Mouse (Mus musculus): ENCODE data around the gene Slc12a8. TPM values are rescaled to one million over a fixed set of nuclear protein-coding genes. Genes with fewer than 3 reads are reported as not detected.

Slc12a8 gene
- polyA plus RNA-seq, 1 experiment from 2014 or later: 0.50 TPM

- H3K4me2 ChIP-seq (replicated peaks): no peak overlapping the region
- no peaks in the 10 kb centered on the region for H3K27me3 ChIP-seq
- H3K4me3 ChIP-seq (replicated peaks): no peak overlapping the region
- H3K9me3 ChIP-seq: no peaks in the 10 kb centered on the region
- WGBS: 77% methylated on average over 3 of the region's 3 CpGs
- ATAC-seq: no peak
- H3K36me3 ChIP-seq: no peaks in the 10 kb centered on the region
- H3K9ac ChIP-seq (replicated peaks): no peak overlapping the region
- no peaks in the 10 kb centered on the region for H3K4me1 ChIP-seq (replicated peaks)
- H3K27ac ChIP-seq: no peak overlapping the region
Measured at GRCm38 (mm10) chr16:33641779-33642178, 124.7 kb downstream of the Slc12a8 start.

- WGBS: 90% methylated on average over 6 of the region's 6 CpGs
- no peak for ATAC-seq
Measured at GRCm38 (mm10) chr16:33653116-33653515, 136.0 kb downstream of the Slc12a8 start.

GRCm38 (mm10) chr16:33655443-33655842, 138.3 kb downstream of the Slc12a8 start:
- H3K9ac ChIP-seq (replicated peaks): no peak overlapping the region
- WGBS: 94% methylated on average over 3 of the region's 3 CpGs

More at GRCm38 (mm10) chr16:33653116-33653515, 136.0 kb downstream of the Slc12a8 start:
- Histone ChIP-seq H3K9me3 (peaks cover 16% of the 10 kb centered on the region; the same call in 1 of the 2 replicates), H3K36me3 (no peaks in the 10 kb centered on the region; the same call in 1 of the 2 replicates), H3K27ac (no peak overlapping the region), H3K4me3 (replicated peaks) (no peak overlapping the region), H3K4me1 (replicated peaks) (no peaks in the 10 kb centered on the region), H3K4me2 (replicated peaks) (no peak overlapping the region), H3K9ac (replicated peaks) (no peak overlapping the region), H3K27me3 (no peaks in the 10 kb centered on the region)

GRCm38 (mm10) chr16:33657191-33657590, 140.1 kb downstream of the Slc12a8 start:
- Histone ChIP-seq H3K4me1 (replicated peaks) (no peaks in the 10 kb centered on the region), H3K4me2 (replicated peaks) (no peak overlapping the region), H3K27ac (no peak overlapping the region), H3K27me3 (no peaks in the 10 kb centered on the region), H3K4me3 (replicated peaks) (no peak overlapping the region), H3K36me3 (no peaks in the 10 kb centered on the region), H3K9ac (replicated peaks) (no peak overlapping the region), H3K9me3 (no peaks in the 10 kb centered on the region)
- 90% methylated on average over 3 of the region's 3 CpGs for WGBS
- ATAC-seq: no peak

More at GRCm38 (mm10) chr16:33655443-33655842, 138.3 kb downstream of the Slc12a8 start:
- H3K4me1 ChIP-seq (replicated peaks): no peaks in the 10 kb centered on the region
- H3K4me2 ChIP-seq (replicated peaks): no peak overlapping the region
- no peaks in the 10 kb centered on the region for H3K27me3 ChIP-seq
- no peaks in the 10 kb centered on the region; the same call in 1 of the 2 replicates for H3K36me3 ChIP-seq
- no peak overlapping the region for H3K4me3 ChIP-seq (replicated peaks)
- H3K9me3 ChIP-seq: 0 out of 2 replicates have a peak, but pooled peaks cover 3% of the 10 kb centered on the region
- no peak for ATAC-seq
- H3K27ac ChIP-seq: no peak overlapping the region

DNA sequence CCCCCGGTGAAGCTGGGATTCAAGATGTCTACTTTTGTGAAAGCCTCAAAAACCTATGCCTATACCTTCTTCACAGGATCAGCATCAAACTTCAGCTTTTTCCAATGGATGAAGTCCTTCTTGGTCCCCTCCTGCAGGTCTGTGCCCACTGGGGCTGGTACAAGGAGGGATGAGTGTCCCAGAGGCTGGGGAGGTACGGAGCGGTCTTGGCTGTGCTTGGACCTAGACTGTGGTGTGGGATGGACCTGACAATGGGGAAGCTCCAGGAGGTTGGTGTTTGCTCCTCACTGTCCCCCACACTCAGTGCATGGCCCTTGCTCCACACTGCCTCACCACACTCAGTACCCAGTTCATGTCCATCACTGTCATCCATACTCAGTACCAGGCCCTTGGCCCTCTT, 141.0 kb downstream of the Slc12a8 start:
- Histone ChIP-seq H3K4me2 (replicated peaks) (no peak overlapping the region), H3K27ac (no peak overlapping the region), H3K36me3 (no peaks in the 10 kb centered on the region), H3K9me3 (no peaks in the 10 kb centered on the region), H3K4me3 (replicated peaks) (no peak overlapping the region), H3K9ac (replicated peaks) (no peak overlapping the region), H3K27me3 (no peaks in the 10 kb centered on the region), H3K4me1 (replicated peaks) (no peaks in the 10 kb centered on the region)
- WGBS: 95% methylated on average over 3 of the region's 3 CpGs
- ATAC-seq: no peak

DNA sequence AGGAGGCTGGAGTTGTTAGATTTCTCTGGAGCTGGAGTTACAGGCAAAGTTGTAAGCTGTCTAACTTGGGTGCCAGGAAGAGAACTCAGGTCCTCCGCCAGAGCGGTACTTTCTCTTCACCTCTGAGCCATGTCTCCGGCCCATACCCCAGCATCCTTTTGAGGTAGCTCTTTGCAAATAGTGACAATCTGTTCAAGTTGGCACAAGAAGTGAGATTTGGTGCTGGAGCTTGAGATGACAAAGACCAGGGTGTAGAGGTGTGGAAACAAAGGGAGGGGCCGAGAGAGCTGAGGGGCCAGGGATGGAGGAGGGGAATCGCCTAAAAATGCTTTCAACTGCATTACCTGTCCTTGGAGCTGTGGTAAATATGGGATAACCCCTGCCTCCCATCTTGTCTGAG, 142.4 kb downstream of the Slc12a8 start:
- 90% methylated on average over 5 of the region's 5 CpGs for WGBS
- Histone ChIP-seq H3K9ac (replicated peaks) (no peak overlapping the region), H3K27ac (no peak overlapping the region), H3K9me3 (no peaks in the 10 kb centered on the region), H3K4me2 (replicated peaks) (no peak overlapping the region), H3K4me1 (replicated peaks) (no peaks in the 10 kb centered on the region), H3K4me3 (replicated peaks) (no peak overlapping the region), H3K27me3 (no peaks in the 10 kb centered on the region), H3K36me3 (no peaks in the 10 kb centered on the region)
- ATAC-seq: no peak

GRCm38 (mm10) chr16:33660125-33660524, 143.0 kb downstream of the Slc12a8 start:
- WGBS: 71% methylated on average over 5 of the region's 5 CpGs
- Histone ChIP-seq H3K27me3 (no peaks in the 10 kb centered on the region), H3K9ac (replicated peaks) (no peak overlapping the region), H3K27ac (no peak overlapping the region), H3K9me3 (no peaks in the 10 kb centered on the region), H3K36me3 (no peaks in the 10 kb centered on the region), H3K4me2 (replicated peaks) (no peak overlapping the region), H3K4me1 (replicated peaks) (no peaks in the 10 kb centered on the region), H3K4me3 (replicated peaks) (no peak overlapping the region)
- ATAC-seq: no peak

- H3K36me3 ChIP-seq: no peaks in the 10 kb centered on the region
- H3K4me3 ChIP-seq (replicated peaks): no peak overlapping the region
- no peak overlapping the region for H3K9ac ChIP-seq (replicated peaks)
- no peak for ATAC-seq
- WGBS: 94% methylated on average over 10 of the region's 10 CpGs
- H3K27ac ChIP-seq: no peak overlapping the region
- no peaks in the 10 kb centered on the region for H3K9me3 ChIP-seq
- H3K27me3 ChIP-seq: no peaks in the 10 kb centered on the region
- no peak overlapping the region for H3K4me2 ChIP-seq (replicated peaks)
- no peaks in the 10 kb centered on the region for H3K4me1 ChIP-seq (replicated peaks)
Measured at GRCm38 (mm10) chr16:33662841-33663240, 145.7 kb downstream of the Slc12a8 start.

DNA sequence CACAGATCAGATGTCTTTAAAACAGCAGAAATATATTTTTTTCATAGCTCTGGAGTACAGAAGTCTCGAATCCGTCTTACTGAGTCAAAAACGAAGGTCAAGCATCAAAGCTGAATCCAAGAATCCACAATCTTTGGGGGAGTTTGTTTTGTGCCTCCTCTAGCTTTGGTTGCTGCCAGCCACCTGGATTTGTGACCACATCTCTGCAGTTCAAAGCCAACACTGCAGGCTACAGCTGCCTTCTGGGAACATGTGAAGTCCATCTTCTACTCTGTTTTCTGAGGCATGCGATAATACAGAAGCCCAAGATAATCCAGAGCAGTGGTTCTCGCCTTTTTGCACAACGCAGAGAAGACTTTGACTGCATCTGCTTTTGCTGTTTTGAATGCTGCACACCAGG, 149.1 kb downstream of the Slc12a8 start:
- Histone ChIP-seq H3K4me3 (replicated peaks) (no peak overlapping the region), H3K9ac (replicated peaks) (no peak overlapping the region), H3K27me3 (no peaks in the 10 kb centered on the region), H3K9me3 (no peaks in the 10 kb centered on the region), H3K4me1 (replicated peaks) (no peaks in the 10 kb centered on the region), H3K27ac (no peak overlapping the region), H3K36me3 (no peaks in the 10 kb centered on the region), H3K4me2 (replicated peaks) (no peak overlapping the region)
- 83% methylated on average over 6 of the region's 6 CpGs for WGBS
- ATAC-seq: no peak

DNA sequence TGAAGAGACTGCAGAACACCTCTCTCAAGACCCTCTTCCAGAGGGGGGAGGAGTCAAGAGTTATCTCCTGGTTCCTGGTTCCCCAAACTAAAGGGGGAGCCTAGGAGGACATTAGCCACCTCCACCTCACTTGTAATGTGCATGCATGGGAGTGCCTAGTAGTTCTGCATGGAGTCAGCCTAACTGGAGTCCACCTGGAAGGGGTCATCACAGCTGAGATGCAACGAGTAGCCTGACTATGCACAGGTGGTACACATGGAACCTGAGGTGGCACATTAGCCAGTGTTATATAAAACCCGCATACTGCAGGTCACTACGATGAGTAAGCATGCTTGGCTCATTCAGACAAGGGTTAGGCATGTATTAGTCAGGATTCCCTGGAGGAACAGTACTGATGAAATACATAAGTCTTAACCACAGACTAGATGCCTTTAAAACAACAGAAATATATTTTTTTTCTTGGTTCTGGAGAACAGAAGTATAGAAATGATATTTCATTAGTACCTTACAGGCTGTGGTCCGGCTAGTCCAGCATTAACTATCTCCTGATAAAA, 149.9 kb downstream of the Slc12a8 start:
- H3K9ac ChIP-seq (replicated peaks): no peak overlapping the region
- H3K9me3 ChIP-seq: no peaks in the 10 kb centered on the region
- H3K4me1 ChIP-seq (replicated peaks): no peaks in the 10 kb centered on the region
- no peaks in the 10 kb centered on the region for H3K27me3 ChIP-seq
- no peak for ATAC-seq
- 94% methylated on average over 4 of the region's 4 CpGs for WGBS
- no peak overlapping the region for H3K4me2 ChIP-seq (replicated peaks)
- no peaks in the 10 kb centered on the region for H3K36me3 ChIP-seq
- no peak overlapping the region for H3K27ac ChIP-seq
- no peak overlapping the region for H3K4me3 ChIP-seq (replicated peaks)

DNA sequence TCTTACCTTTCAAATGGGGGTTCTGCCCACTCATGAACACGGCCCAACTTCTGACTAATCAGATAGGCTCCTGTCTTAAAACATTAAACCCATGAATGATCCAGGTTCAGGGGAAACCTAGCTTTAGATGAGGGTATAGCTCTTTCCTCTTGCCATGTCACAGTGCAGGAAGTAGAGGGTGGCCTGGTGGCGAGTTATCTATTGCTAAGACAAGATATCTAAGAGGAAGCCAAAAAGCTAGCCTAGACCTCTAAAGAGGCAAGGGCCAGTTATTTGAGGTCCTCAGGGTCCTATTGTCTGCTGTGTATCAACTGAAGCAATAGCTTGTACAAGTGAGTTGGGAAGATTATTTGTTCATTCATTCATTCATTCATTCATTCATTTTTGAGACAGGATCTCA, 151.3 kb downstream of the Slc12a8 start:
- Histone ChIP-seq H3K9ac (replicated peaks) (no peak overlapping the region), H3K27me3 (no peaks in the 10 kb centered on the region), H3K36me3 (no peaks in the 10 kb centered on the region), H3K4me3 (replicated peaks) (no peak overlapping the region), H3K27ac (no peak overlapping the region), H3K4me2 (replicated peaks) (no peak overlapping the region), H3K4me1 (replicated peaks) (peaks cover 1% of the 10 kb centered on the region; the same call in 1 of the 2 replicates), H3K9me3 (no peaks in the 10 kb centered on the region)
- WGBS: 92% methylated on average over 2 of the region's 2 CpGs
- ATAC-seq: no peak

DNA sequence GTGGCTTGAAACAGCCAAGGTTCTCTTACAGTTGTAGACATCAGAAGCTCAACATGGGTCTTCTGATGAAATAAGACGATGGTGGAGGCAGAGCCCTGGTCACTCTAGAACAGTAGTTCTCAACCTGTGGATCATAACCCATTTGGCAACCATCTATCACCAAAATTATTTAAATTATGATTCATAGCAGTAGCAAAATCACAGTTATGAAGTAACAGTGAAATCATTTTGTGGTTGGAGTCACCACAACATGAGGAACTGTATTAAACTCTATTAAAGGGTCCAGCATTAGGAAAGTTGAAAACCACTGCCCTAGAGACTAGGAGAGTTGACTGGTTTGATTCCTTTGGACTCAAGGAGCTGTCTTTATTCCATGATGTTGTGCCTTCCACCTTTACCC, 151.9 kb downstream of the Slc12a8 start:
- no peak overlapping the region for H3K9ac ChIP-seq (replicated peaks)
- H3K27ac ChIP-seq: no peak overlapping the region
- ATAC-seq: no peak
- no peaks in the 10 kb centered on the region for H3K27me3 ChIP-seq
- no peaks in the 10 kb centered on the region for H3K9me3 ChIP-seq
- H3K4me2 ChIP-seq (replicated peaks): no peak overlapping the region
- H3K4me3 ChIP-seq (replicated peaks): no peak overlapping the region
- no peaks in the 10 kb centered on the region for H3K36me3 ChIP-seq
- 94% methylated on average over 1 of the region's 1 CpGs for WGBS
- H3K4me1 ChIP-seq (replicated peaks): peaks cover 5% of the 10 kb centered on the region; the same call in 1 of the 2 replicates

GRCm38 (mm10) chr16:33670340-33670739, 153.2 kb downstream of the Slc12a8 start:
- Histone ChIP-seq H3K9ac (replicated peaks) (no peak overlapping the region), H3K27ac (no peak overlapping the region), H3K4me3 (replicated peaks) (no peak overlapping the region), H3K9me3 (no peaks in the 10 kb centered on the region), H3K4me2 (replicated peaks) (no peak overlapping the region), H3K36me3 (no peaks in the 10 kb centered on the region), H3K4me1 (replicated peaks) (peaks cover 5% of the 10 kb centered on the region; the same call in 1 of the 2 replicates), H3K27me3 (no peaks in the 10 kb centered on the region)
- ATAC-seq: no peak
- WGBS: 77% methylated on average over 3 of the region's 3 CpGs

Data from midbrain, embryonic 13.5 days (tissue).